Mouse (Mus musculus) stomach, postnatal 0 days (tissue): ENCODE measurements around the gene Abraxas2. TPM values are rescaled to one million over a fixed set of nuclear protein-coding genes. Genes with fewer than 3 reads are reported as not detected.

Experiments used
- ATAC-seq: fragments of 200-750 bp; cut with Nextera tagmentation; 2 replicates; pipeline ENCODE4 v1.8.0; 2017; ENCODE audit not compliant: low FRiP score, low TSS enrichment
- DNase-seq: peaks from one replicate; pipeline ENCODE4 v3.0.0-alpha.2; 2016; ENCODE audit warnings: low spot score
- H3K27ac ChIP-seq: fragments of 300-500 bp; sonication (generic); replicated peaks from 2 replicates; pipeline ENCODE4 v1.5.1; 2014; ENCODE audit warnings: mild to moderate bottlenecking, control low read depth
- H3K27me3 ChIP-seq: fragments of 300-500 bp; sonication (generic); 2 replicates; pipeline ENCODE4 v1.6.1; 2014; ENCODE audit warnings: low read length; ENCODE audit not compliant: control insufficient read depth, insufficient read depth
- H3K36me3 ChIP-seq: fragments of 300-500 bp; sonication (generic); 2 replicates; pipeline ENCODE4 v1.6.1; 2014; ENCODE audit warnings: low read length, mixed read lengths; ENCODE audit not compliant: control insufficient read depth, insufficient read depth
- H3K4me1 ChIP-seq: fragments of 300-500 bp; sonication (generic); replicated peaks from 2 replicates; pipeline ENCODE4 v1.6.1; 2014; ENCODE audit warnings: antibody characterized with exemption; ENCODE audit not compliant: control insufficient read depth, insufficient read depth
- H3K4me2 ChIP-seq: fragments of 300-500 bp; sonication (generic); replicated peaks from 2 replicates; pipeline ENCODE4 v1.6.1; 2014; ENCODE audit warnings: low read depth, mild to moderate bottlenecking, control low read depth, moderate library complexity
- H3K4me3 ChIP-seq: fragments of 300-500 bp; sonication (generic); 2 replicates; pipeline ENCODE4 v1.5.1; 2014; ENCODE audit warnings: low read depth, low read length, control low read depth
- H3K9ac ChIP-seq: fragments of 300-500 bp; sonication (generic); 2 replicates; pipeline ENCODE4 v1.6.1; 2014; ENCODE audit warnings: mild to moderate bottlenecking, low read length, control low read depth, mixed read lengths
- H3K9me3 ChIP-seq: fragments of 300-500 bp; sonication (generic); 2 replicates; pipeline ENCODE4 v1.6.1; 2016; ENCODE audit warnings: low read length; ENCODE audit not compliant: control insufficient read depth
- CTCF ChIP-seq: IDR thresholded peaks from 2 replicates; pipeline ENCODE4 v1.5.1; 2016; ENCODE audit warnings: antibody characterized with exemption, low read depth, mild to moderate bottlenecking, moderate library complexity
- EP300 ChIP-seq: optimal IDR thresholded peaks from 2 replicates; pipeline ENCODE3; 2016; ENCODE audit warnings: antibody characterized with exemption
- WGBS: fragments of 180-500 bp; shearing (Covaris S2); extraction: QIAGEN DNeasy Blood & Tissue Kit; methylation state at CpG from one replicate; pipeline ENCODE4 v1.1.7; 2014; 5-methylcytosine and 5-hydroxymethylcytosine counted together
- polyA plus RNA-seq: library from polyadenylated mRNA; unstranded; fragments of >200 nt; fragmentation: Nextera tagmentation; extraction: Ambion mirVana; gene quantifications from 2 replicates; pipeline ENCODE4 v1.2.1, GENCODE M21; 2015

The Abraxas2 gene
- polyA plus RNA-seq, 1 experiment from 2014 or later = 20.2 TPM

- no peak overlapping the region for H3K4me3 ChIP-seq
- H3K27me3 ChIP-seq = no peaks in the 10 kb centered on the region
- TF ChIP-seq CTCF (no peak), EP300 (no peak)
- H3K4me1 ChIP-seq = no peaks in the 10 kb centered on the region
- 93% methylated on average over 1 of the region's 1 CpGs for WGBS
- no peak overlapping the region for H3K27ac ChIP-seq
- no peak overlapping the region for H3K9ac ChIP-seq
- no peaks in the 10 kb centered on the region for H3K9me3 ChIP-seq
- no peak overlapping the region for H3K4me2 ChIP-seq
- no peaks in the 10 kb centered on the region; the same call in 1 of the 2 replicates for H3K36me3 ChIP-seq
- no peak for DNase-seq
- no peak for ATAC-seq
Observed at GRCm38 (mm10) chr7:132842455-132842854, 16.6 kb upstream of the Abraxas2 start.

- ATAC-seq = no peak
- Histone ChIP-seq H3K9me3 (no peaks in the 10 kb centered on the region), H3K27ac (no peak overlapping the region), H3K4me1 (no peaks in the 10 kb centered on the region), H3K9ac (no peak overlapping the region), H3K4me2 (no peak overlapping the region), H3K36me3 (no peaks in the 10 kb centered on the region; the same call in 1 of the 2 replicates), H3K27me3 (no peaks in the 10 kb centered on the region), H3K4me3 (no peak overlapping the region)
- 94% methylated on average over 3 of the region's 3 CpGs for WGBS
- no peak for TF ChIP-seq EP300
- no peak for DNase-seq
Observed at GRCm38 (mm10) chr7:132843152-132843551, 15.9 kb upstream of the Abraxas2 start.

GRCm38 (mm10) chr7:132852173-132852844 is 6.7 kb upstream of the Abraxas2 start, which contains the start of gene Eef1akmt2:
Gene Eef1akmt2 (minus strand): TSS chr7:132852673.
- no peaks in the 10 kb centered on the region for H3K9me3 ChIP-seq
- under 1% methylated on average over 37 of the region's 37 CpGs for WGBS
- H3K36me3 ChIP-seq = 0 out of 2 replicates have a peak, but pooled peaks cover 4% of the 10 kb centered on the region
- H3K9ac ChIP-seq = peak within 1 kb of the TSS; percentile 95
- peak within 1 kb of the TSS; percentile 53 for H3K4me2 ChIP-seq
- H3K4me3 ChIP-seq = peak within 1 kb of the TSS; percentile 84
- no peak for TF ChIP-seq EP300
- TF ChIP-seq CTCF = peak; percentile 58
- H3K27me3 ChIP-seq = no peaks in the 10 kb centered on the region
- ATAC-seq = peak; percentile 95
- peak; percentile 88 for DNase-seq
- no peaks in the 10 kb centered on the region; the same call in 1 of the 2 replicates for H3K4me1 ChIP-seq
- peak within 1 kb of the TSS; percentile 97 for H3K27ac ChIP-seq

DNA sequence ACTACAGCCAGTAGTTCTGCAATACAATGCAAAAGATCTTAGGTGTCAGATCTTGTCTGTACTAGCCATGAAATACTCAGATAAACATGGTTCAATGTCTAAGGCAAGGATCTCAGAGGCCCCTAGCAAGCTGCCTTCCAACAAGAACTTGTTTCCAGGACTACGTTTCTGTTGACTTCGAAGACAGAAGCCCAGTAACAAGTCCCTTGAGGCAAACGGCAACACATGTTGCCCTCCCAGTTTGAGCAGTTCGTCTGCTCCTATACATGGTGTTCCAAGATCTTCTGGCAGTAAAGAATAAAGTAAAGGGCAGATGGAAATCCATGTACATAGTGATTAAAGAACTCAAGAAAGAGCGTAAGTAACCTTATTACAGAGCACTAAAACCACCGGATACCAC is 5.7 kb upstream of the Abraxas2 start:
- ATAC-seq (no peak), DNase-seq (no peak)
- TF ChIP-seq CTCF = no peak
- TF ChIP-seq EP300 = no peak
- no peak overlapping the region; the same call in 1 of the 2 replicates for H3K9ac ChIP-seq
- 71% methylated on average over 6 of the region's 6 CpGs for WGBS
- H3K36me3 ChIP-seq = 0 out of 2 replicates have a peak, but pooled peaks cover 4% of the 10 kb centered on the region
- no peaks in the 10 kb centered on the region; the same call in 1 of the 2 replicates for H3K4me1 ChIP-seq
- no peaks in the 10 kb centered on the region for H3K9me3 ChIP-seq
- no peak overlapping the region for H3K4me3 ChIP-seq
- H3K4me2 ChIP-seq = no peak overlapping the region
- no peak overlapping the region for H3K27ac ChIP-seq
- H3K27me3 ChIP-seq = no peaks in the 10 kb centered on the region

DNA sequence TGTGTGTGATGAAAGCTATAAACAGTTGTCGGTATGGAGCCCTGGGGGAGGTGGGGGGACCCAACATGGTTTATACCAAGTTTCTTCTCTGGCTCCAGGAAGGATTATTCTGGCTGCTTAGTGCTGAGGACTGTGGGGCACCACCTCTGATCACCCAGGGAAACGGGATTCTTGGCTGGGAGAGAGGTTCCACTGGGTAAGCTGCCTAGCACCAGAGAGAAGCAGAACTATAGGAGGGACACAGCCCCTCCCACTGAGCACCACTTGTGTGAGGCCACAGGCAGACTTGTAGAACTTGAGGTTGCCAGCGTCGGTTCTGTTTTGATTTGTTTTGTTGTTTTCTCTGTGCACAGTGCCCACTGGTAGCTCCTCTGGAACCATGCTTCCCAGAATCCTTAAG is 5.1 kb upstream of the Abraxas2 start:
- Histone ChIP-seq H3K27me3 (no peaks in the 10 kb centered on the region), H3K36me3 (0 out of 2 replicates have a peak, but pooled peaks cover 4% of the 10 kb centered on the region), H3K4me1 (no peaks in the 10 kb centered on the region; the same call in 1 of the 2 replicates), H3K4me2 (no peak overlapping the region), H3K9ac (no peak overlapping the region), H3K4me3 (no peak overlapping the region), H3K9me3 (no peaks in the 10 kb centered on the region), H3K27ac (0 out of 2 replicates have a peak overlapping the region, but pooled peaks have one; percentile 24)
- TF ChIP-seq CTCF (no peak), EP300 (no peak)
- WGBS = 43% methylated on average over 4 of the region's 4 CpGs
- ATAC-seq = no peak
- no peak for DNase-seq

DNA sequence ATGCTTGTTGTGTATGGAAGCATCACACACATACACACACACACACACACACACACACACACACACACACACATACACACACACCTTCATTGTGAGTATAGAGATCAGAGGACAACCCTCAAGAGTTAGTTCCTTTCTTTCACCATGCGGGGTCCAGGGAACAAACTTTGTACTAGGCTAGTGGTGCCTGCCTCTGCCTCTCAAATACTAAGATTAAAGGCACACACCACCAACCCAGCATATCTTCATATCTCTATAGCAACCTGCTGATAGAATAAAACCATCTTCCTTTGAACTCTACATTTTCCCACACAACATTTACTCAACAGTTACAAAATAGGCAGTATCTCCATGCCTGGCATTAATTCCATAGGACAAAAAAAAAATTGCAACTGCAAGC is 2.9 kb upstream of the Abraxas2 start:
- Histone ChIP-seq H3K27me3 (no peaks in the 10 kb centered on the region), H3K4me3 (no peak overlapping the region), H3K4me2 (no peak overlapping the region), H3K27ac (no peak overlapping the region), H3K4me1 (no peaks in the 10 kb centered on the region; the same call in 1 of the 2 replicates), H3K9me3 (no peaks in the 10 kb centered on the region), H3K36me3 (no peaks in the 10 kb centered on the region), H3K9ac (no peak overlapping the region)
- no peak for ATAC-seq
- TF ChIP-seq CTCF (no peak), EP300 (no peak)
- no peak for DNase-seq
- 73% methylated on average over 1 of the region's 1 CpGs for WGBS
